17 mouse cellular contexts compared by ENCODE assay signal in genomic region chr6:137539219-137539618, GRCm38 (mm10).
"Had no signal": no experiment of that assay in that cellular context is flagged by ENCODE, and none has a peak within 500 bp of the region (broad histone marks: within the 10 kb centered on the region; RNA-seq: fewer than 3 reads in every experiment).

No protein-coding gene starts in this region.

- H3K9ac ChIP-seq: liver, embryonic 13.5 days; midbrain, embryonic 12.5 days; midbrain, embryonic 15.5 days; neural tube, embryonic 12.5 days; neural tube, embryonic 15.5 days had no signal

- H3K9me3 ChIP-seq: liver, embryonic 13.5 days; midbrain, embryonic 12.5 days; midbrain, embryonic 15.5 days; neural tube, embryonic 15.5 days had no signal

- H3K27me3 ChIP-seq: midbrain, embryonic 15.5 days; neural tube, embryonic 12.5 days; neural tube, embryonic 15.5 days had no signal

- H3K36me3 ChIP-seq: liver, embryonic 13.5 days; midbrain, embryonic 12.5 days had no signal

- H3K4me3 ChIP-seq: layer of hippocampus, adult 2 months; liver, embryonic 13.5 days; midbrain, embryonic 12.5 days; midbrain, embryonic 15.5 days; neural tube, embryonic 12.5 days; neural tube, embryonic 15.5 days had no signal

- H3K27ac ChIP-seq: kidney, postnatal 0 days; layer of hippocampus, adult 2 months; liver, embryonic 13.5 days; macrophage; midbrain, embryonic 12.5 days; midbrain, embryonic 15.5 days; neural tube, embryonic 12.5 days; neural tube, embryonic 15.5 days had no signal

- H3K4me2 ChIP-seq: liver, embryonic 13.5 days; midbrain, embryonic 12.5 days; midbrain, embryonic 15.5 days; neural tube, embryonic 12.5 days; neural tube, embryonic 15.5 days had no signal

- ATAC-seq: midbrain, embryonic 15.5 days had no signal

- DNase-seq: layer of hippocampus, adult 9-11 months; liver, embryonic 13.5 days; lung, adult 2 months; lung, postnatal 14 days; right cerebral cortex, adult 18-20 months; right cerebral cortex, postnatal 14 days; right cerebral cortex, postnatal 4 days; thymus, adult 2 months; thymus, postnatal 14 days; thymus, postnatal 4 days had no signal
